Mouse (Mus musculus) embryonic facial prominence, embryonic 14.5 days (tissue): Measurements from ENCODE around the gene Fam78b. TPM values are rescaled to one million over a fixed set of nuclear protein-coding genes. Genes with fewer than 3 reads are reported as not detected.

Experiments used
- ATAC-seq: fragments of 200-750 bp; cut with Nextera tagmentation; 2 replicates; pipeline ENCODE4 v1.8.0; 2017; ENCODE audit warnings: low read depth, moderate number of reproducible peaks, moderate TSS enrichment
- DNase-seq: peaks from one replicate; pipeline ENCODE4 v3.0.0-alpha.2; 2015; ENCODE audit warnings: low spot score
- H3K27ac ChIP-seq: fragments of 300-500 bp; sonication (generic); replicated peaks from 2 replicates; pipeline ENCODE4 v1.5.1; 2014; ENCODE audit warnings: low read depth, mild to moderate bottlenecking, low read length, moderate library complexity
- H3K27me3 ChIP-seq: fragments of 300-500 bp; sonication (generic); replicated peaks from 2 replicates; pipeline ENCODE4 v1.6.1; 2014; ENCODE audit warnings: low read length; ENCODE audit not compliant: control insufficient read depth, insufficient read depth
- H3K36me3 ChIP-seq: fragments of 300-500 bp; sonication (generic); 2 replicates; pipeline ENCODE4 v1.6.1; 2014; ENCODE audit warnings: low read length, mixed read lengths; ENCODE audit not compliant: control insufficient read depth, insufficient read depth
- H3K4me1 ChIP-seq: fragments of 300-500 bp; sonication (generic); 2 replicates; pipeline ENCODE4 v1.6.1; 2014; ENCODE audit warnings: antibody characterized with exemption, low read length; ENCODE audit not compliant: control insufficient read depth, insufficient read depth
- H3K4me2 ChIP-seq: fragments of 300-500 bp; sonication (generic); 2 replicates; pipeline ENCODE4 v1.6.1; 2014; ENCODE audit warnings: low read depth, mild to moderate bottlenecking, low read length, moderate library complexity, mixed read lengths
- H3K4me3 ChIP-seq: fragments of 300-500 bp; sonication (generic); 2 replicates; pipeline ENCODE4 v1.5.1; 2014; ENCODE audit warnings: low read depth, mild to moderate bottlenecking, low read length
- H3K9ac ChIP-seq: fragments of 300-500 bp; sonication (generic); 2 replicates; pipeline ENCODE4 v1.6.1; 2014; ENCODE audit warnings: low read depth, mild to moderate bottlenecking, low read length, moderate library complexity, mixed read lengths
- H3K9me3 ChIP-seq: fragments of 300-500 bp; sonication (generic); 2 replicates; pipeline ENCODE4 v1.6.1; 2016; ENCODE audit warnings: low read length; ENCODE audit not compliant: control insufficient read depth
- WGBS: fragments of 180-500 bp; shearing (Covaris S2); extraction: QIAGEN DNeasy Blood & Tissue Kit; methylation state at CpG from one replicate; pipeline ENCODE4 v1.1.7; 2014; 5-methylcytosine and 5-hydroxymethylcytosine counted together
- polyA plus RNA-seq: library from polyadenylated mRNA; unstranded; fragments of >200 nt; fragmentation: Nextera tagmentation; extraction: Ambion mirVana; gene quantifications from 2 replicates; pipeline ENCODE4 v1.2.1, GENCODE M21; 2014

Gene Fam78b
- polyA plus RNA-seq, 1 experiment from 2014 or later: 2.3 TPM

DNA sequence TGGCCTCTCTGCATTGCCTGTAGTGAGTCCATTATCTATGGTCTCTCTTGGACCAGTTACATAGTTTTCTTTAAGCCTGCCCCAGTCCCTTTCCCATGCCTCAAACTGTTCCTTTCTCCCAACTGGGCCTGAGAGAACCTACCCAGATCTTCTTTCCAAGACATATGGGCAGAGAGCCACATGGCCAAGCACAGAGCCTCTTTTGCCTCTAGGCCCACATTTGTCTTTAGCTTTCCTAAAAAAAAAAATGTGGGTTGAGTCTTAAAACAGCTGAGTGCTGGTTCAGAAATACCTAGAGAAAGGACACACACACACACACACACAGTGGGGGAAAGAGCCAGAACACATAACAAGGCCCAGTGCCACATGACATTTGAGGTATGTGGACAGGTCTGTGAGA is 83.1 kb downstream of the Fam78b start:
- Histone ChIP-seq H3K27ac (no peak overlapping the region), H3K4me3 (no peak overlapping the region), H3K4me1 (no peaks in the 10 kb centered on the region), H3K9me3 (no peaks in the 10 kb centered on the region), H3K27me3 (no peaks in the 10 kb centered on the region), H3K36me3 (no peaks in the 10 kb centered on the region), H3K4me2 (no peak overlapping the region), H3K9ac (no peak overlapping the region)
- ATAC-seq (no peak), DNase-seq (no peak)

DNA sequence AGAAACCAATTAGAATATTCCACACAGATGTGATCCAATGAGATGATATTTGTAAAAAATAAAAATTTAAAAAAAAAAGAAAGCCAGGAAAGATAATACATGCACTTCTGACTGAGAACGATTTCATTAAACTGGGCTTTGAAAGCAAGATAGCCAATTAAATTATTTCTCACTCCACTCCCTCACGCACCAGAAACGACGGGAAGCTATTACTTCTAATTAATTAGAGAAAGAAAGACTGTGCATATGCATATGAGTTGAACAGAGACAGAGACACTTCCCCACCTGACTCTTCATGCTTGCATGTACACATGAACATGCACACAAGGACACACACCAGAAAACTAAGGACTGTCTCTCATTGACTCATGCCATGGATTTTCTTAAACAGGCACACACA is 84.2 kb downstream of the Fam78b start:
- 75% methylated on average over 4 of the region's 4 CpGs for WGBS
- H3K4me2 ChIP-seq: no peak overlapping the region
- H3K27ac ChIP-seq: no peak overlapping the region

DNA sequence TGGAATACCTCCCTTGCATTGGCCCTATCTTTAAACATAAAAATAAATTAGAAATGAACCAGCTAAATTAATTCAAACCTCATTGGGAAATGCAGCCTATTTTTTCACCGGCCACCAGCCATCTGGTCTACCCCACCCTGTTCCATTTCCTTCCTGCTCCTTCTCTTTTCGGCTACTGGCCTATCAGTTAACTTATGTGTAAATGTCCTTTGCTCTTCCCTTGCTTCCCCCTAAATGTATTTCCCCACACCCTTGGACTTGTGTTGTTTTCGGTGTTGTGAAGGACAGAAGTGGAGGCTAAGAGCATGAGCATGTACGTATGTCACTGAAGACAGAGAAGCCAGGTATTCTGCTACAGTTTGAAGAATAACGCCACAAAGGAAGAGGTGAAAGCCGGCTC is 89.2 kb downstream of the Fam78b start:
- no peak for ATAC-seq
- Histone ChIP-seq H3K4me2 (no peak overlapping the region), H3K4me1 (no peaks in the 10 kb centered on the region), H3K4me3 (no peak overlapping the region), H3K27ac (no peak overlapping the region), H3K36me3 (no peaks in the 10 kb centered on the region), H3K9me3 (no peaks in the 10 kb centered on the region), H3K27me3 (no peaks in the 10 kb centered on the region), H3K9ac (no peak overlapping the region)
- 83% methylated on average over 6 of the region's 6 CpGs for WGBS
- no peak for DNase-seq

More for the DNA sequence above, 84.2 kb downstream of the Fam78b start:
- H3K27me3 ChIP-seq: no peaks in the 10 kb centered on the region
- DNase-seq: no peak
- no peaks in the 10 kb centered on the region for H3K9me3 ChIP-seq
- ATAC-seq: no peak
- no peak overlapping the region for H3K4me3 ChIP-seq
- no peak overlapping the region for H3K9ac ChIP-seq
- H3K36me3 ChIP-seq: no peaks in the 10 kb centered on the region
- no peaks in the 10 kb centered on the region for H3K4me1 ChIP-seq

DNA sequence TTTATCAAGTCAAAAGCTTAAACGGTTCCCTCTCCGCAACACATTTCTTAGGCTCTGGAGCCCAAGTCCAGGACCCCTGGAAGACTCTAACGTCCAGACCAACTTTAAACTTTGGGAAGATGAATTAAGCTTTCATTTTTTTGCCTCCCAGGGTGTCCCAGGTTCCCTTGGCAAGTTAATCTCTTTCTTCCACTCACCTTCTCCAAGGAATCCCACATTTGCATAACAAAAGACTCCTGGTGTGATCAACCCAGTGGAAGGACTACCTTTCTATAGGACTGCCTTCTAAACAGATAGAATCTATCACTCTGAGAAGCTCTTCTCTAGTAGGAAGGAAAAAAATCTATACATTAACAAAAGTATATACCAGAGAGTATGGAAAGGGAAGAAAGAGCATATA is 92.3 kb downstream of the Fam78b start:
- no peak overlapping the region for H3K27ac ChIP-seq
- H3K27me3 ChIP-seq: no peaks in the 10 kb centered on the region
- WGBS: 51% methylated on average over 3 of the region's 3 CpGs
- no peaks in the 10 kb centered on the region for H3K4me1 ChIP-seq
- DNase-seq: no peak
- H3K36me3 ChIP-seq: no peaks in the 10 kb centered on the region
- no peak overlapping the region for H3K9ac ChIP-seq
- H3K4me2 ChIP-seq: no peak overlapping the region
- no peak overlapping the region for H3K4me3 ChIP-seq
- H3K9me3 ChIP-seq: no peaks in the 10 kb centered on the region
- no peak for ATAC-seq

DNA sequence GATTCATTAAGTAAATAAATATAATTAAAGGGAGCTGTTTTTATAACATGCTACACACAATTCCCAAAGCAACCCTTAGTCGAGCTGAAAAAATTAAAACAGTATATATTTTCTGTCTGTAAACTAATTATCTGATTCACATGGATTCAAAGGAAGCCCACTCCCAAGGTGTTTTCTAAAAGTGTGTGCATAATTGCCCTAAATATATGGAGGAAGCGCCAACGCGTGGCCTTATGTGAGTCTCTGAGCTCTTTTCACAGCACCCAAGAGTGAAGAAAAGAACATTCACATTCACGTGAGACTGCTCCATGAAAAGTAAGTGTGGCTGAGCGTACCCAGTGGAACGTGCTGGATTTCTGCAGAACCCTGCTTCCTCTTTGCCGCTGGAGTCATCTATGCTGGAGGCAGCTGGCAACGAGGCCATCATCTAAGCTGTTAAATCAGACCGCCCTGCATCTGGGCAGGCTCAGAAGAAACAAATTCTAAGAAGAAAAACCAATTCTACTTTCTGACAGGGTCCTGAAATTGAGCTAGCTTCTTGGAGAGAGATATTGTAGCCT is 93.5 kb downstream of the Fam78b start:
- Histone ChIP-seq H3K4me2 (no peak overlapping the region), H3K27me3 (no peaks in the 10 kb centered on the region), H3K4me3 (no peak overlapping the region), H3K9me3 (no peaks in the 10 kb centered on the region), H3K36me3 (no peaks in the 10 kb centered on the region), H3K27ac (no peak overlapping the region), H3K4me1 (no peaks in the 10 kb centered on the region), H3K9ac (no peak overlapping the region)
- WGBS: 78% methylated on average over 10 of the region's 10 CpGs
- ATAC-seq (no peak; the same call in 1 of the 2 replicates), DNase-seq (peak; percentile 6)

DNA sequence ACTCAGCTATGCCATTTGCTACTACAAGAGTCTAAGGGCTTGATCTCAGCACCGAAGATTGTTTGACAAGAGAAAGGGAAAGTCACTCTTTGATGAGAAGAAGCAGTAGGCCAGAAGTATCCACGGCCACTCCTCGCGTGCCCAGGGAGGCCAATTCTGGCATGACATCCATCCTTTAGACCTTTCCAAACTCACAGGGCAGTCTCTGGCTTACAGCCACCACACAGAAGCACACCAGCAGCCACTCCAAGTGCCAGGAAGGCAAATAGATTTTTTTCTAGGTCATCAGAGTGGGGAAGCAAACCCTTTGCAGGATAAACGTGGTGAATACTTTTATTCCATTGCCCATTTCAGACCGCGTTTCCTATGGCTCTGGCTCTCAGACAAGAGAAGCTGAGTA is 97.5 kb downstream of the Fam78b start:
- ATAC-seq (no peak), DNase-seq (no peak)
- Histone ChIP-seq H3K4me2 (no peak overlapping the region), H3K27me3 (no peaks in the 10 kb centered on the region), H3K36me3 (no peaks in the 10 kb centered on the region), H3K4me3 (no peak overlapping the region), H3K4me1 (no peaks in the 10 kb centered on the region), H3K9ac (no peak overlapping the region), H3K9me3 (no peaks in the 10 kb centered on the region), H3K27ac (no peak overlapping the region)
- WGBS: 81% methylated on average over 7 of the region's 7 CpGs

DNA sequence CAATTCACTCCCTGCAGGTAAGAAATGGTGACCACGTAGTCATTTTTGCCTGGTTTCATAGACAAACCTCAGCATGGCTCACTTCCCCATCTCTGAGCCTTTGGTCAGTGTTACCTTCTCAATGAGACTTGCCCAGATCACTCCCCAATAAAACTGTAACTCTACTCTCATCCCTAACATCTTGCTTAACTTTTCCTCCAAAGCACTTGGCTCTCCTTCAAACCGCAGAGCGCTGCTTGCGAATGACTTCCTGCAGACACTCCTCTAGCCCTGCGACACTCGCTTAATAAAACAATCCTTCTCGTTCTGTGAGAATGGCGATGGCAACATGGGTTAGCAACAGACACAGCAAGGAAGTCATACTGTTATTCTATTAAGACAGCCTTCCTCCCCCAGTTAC is 100.8 kb downstream of the Fam78b start:
- no peak overlapping the region for H3K4me2 ChIP-seq
- H3K9ac ChIP-seq: no peak overlapping the region
- no peaks in the 10 kb centered on the region for H3K4me1 ChIP-seq
- no peaks in the 10 kb centered on the region for H3K9me3 ChIP-seq
- no peak overlapping the region for H3K4me3 ChIP-seq
- no peaks in the 10 kb centered on the region for H3K36me3 ChIP-seq
- ATAC-seq (no peak), DNase-seq (peak; percentile 16)
- 72% methylated on average over 8 of the region's 8 CpGs for WGBS
- H3K27ac ChIP-seq: no peak overlapping the region
- no peaks in the 10 kb centered on the region for H3K27me3 ChIP-seq

- no peaks in the 10 kb centered on the region for H3K36me3 ChIP-seq
- ATAC-seq: no peak
- no peaks in the 10 kb centered on the region for H3K27me3 ChIP-seq
- no peak overlapping the region for H3K4me3 ChIP-seq
- 76% methylated on average over 9 of the region's 9 CpGs for WGBS
- no peak overlapping the region for H3K9ac ChIP-seq
- no peak overlapping the region for H3K27ac ChIP-seq
- no peak for DNase-seq
- H3K4me2 ChIP-seq: no peak overlapping the region
- H3K9me3 ChIP-seq: no peaks in the 10 kb centered on the region
- no peaks in the 10 kb centered on the region for H3K4me1 ChIP-seq
Measured at GRCm38 (mm10) chr1:167102566-167102965, 101.3 kb downstream of the Fam78b start.

GRCm38 (mm10) chr1:167104956-167105626 is 103.9 kb downstream of the Fam78b start:
- WGBS: 45% methylated on average over 5 of the region's 5 CpGs
- no peaks in the 10 kb centered on the region for H3K27me3 ChIP-seq
- no peak overlapping the region for H3K27ac ChIP-seq
- no peak overlapping the region for H3K9ac ChIP-seq
- DNase-seq (no peak), ATAC-seq (no peak)
- no peak overlapping the region for H3K4me2 ChIP-seq
- H3K36me3 ChIP-seq: no peaks in the 10 kb centered on the region
- no peaks in the 10 kb centered on the region for H3K4me1 ChIP-seq
- no peaks in the 10 kb centered on the region for H3K9me3 ChIP-seq
- no peak overlapping the region for H3K4me3 ChIP-seq
